26 mouse cellular contexts compared by ENCODE assay signal in genomic region chr1:67820092-67820491, GRCm38 (mm10).
"Had no signal": no experiment of that assay in that cellular context is flagged by ENCODE, and none has a peak within 500 bp of the region (broad histone marks: within the 10 kb centered on the region; RNA-seq: fewer than 3 reads in every experiment).

No protein-coding gene starts in this region.

- ATAC-seq: hindbrain, embryonic 16.5 days; inflammation-experienced regulatory T-cells, adult 6 months; intestine, embryonic 15.5 days; intestine, postnatal 0 days; liver, embryonic 12.5 days had no signal

- H3K4me1 ChIP-seq: heart, embryonic 10.5 days; heart, embryonic 12.5 days; hindbrain, embryonic 10.5 days; hindbrain, embryonic 12.5 days; intestine, embryonic 15.5 days; limb, embryonic 13.5 days; limb, embryonic 15.5 days; liver, embryonic 12.5 days had no signal

- DNase-seq: gastrocnemius, adult 2 months; gastrocnemius, postnatal 10 days; gastrocnemius, postnatal 25 days; heart, adult 18-20 months; heart, postnatal 10 days; heart, postnatal 4 days; kidney, adult 18-20 months; kidney, adult 8-10 months; kidney, postnatal 10 days; kidney, postnatal 25 days; kidney, postnatal 4 days had no signal

- H3K27me3 ChIP-seq: heart, embryonic 12.5 days; hindbrain, embryonic 12.5 days; intestine, embryonic 15.5 days; limb, embryonic 13.5 days; limb, embryonic 15.5 days; liver, embryonic 12.5 days had no signal

- H3K4me3 ChIP-seq: gastrocnemius, adult 2 months; heart, embryonic 10.5 days; heart, embryonic 12.5 days; hindbrain, embryonic 10.5 days; hindbrain, embryonic 12.5 days; intestine, embryonic 15.5 days; layer of hippocampus, adult 2 months; left cerebral cortex, adult 2 months; limb, embryonic 13.5 days; limb, embryonic 15.5 days; liver, embryonic 12.5 days had no signal

- H3K36me3 ChIP-seq: heart, embryonic 10.5 days; heart, embryonic 12.5 days; hindbrain, embryonic 10.5 days; hindbrain, embryonic 12.5 days; intestine, embryonic 15.5 days; limb, embryonic 13.5 days; limb, embryonic 15.5 days; liver, embryonic 12.5 days had no signal

- H3K27ac ChIP-seq: gastrocnemius, adult 2 months; heart, embryonic 10.5 days; hindbrain, embryonic 10.5 days; hindbrain, embryonic 12.5 days; hindbrain, embryonic 14.5 days; intestine, embryonic 15.5 days; layer of hippocampus, adult 2 months; left cerebral cortex, adult 2 months; limb, embryonic 13.5 days; limb, embryonic 15.5 days; liver, embryonic 12.5 days; liver, embryonic 14.5 days had no signal

- H3K4me2 ChIP-seq: heart, embryonic 12.5 days; hindbrain, embryonic 12.5 days; hindbrain, embryonic 14.5 days; intestine, embryonic 15.5 days; limb, embryonic 13.5 days; limb, embryonic 15.5 days; liver, embryonic 12.5 days had no signal

- H3K9me3 ChIP-seq: heart, embryonic 10.5 days; heart, embryonic 12.5 days; hindbrain, embryonic 10.5 days; hindbrain, embryonic 12.5 days; intestine, embryonic 15.5 days; limb, embryonic 13.5 days; limb, embryonic 15.5 days; liver, embryonic 12.5 days had no signal

- H3K9ac ChIP-seq: heart, embryonic 12.5 days; hindbrain, embryonic 12.5 days; hindbrain, embryonic 14.5 days; intestine, embryonic 15.5 days; limb, embryonic 13.5 days; limb, embryonic 15.5 days; liver, embryonic 12.5 days; liver, embryonic 14.5 days had no signal
